Mouse (Mus musculus): ENCODE measurements at regions not wholly inside any gene's neighbourhood (a gene's known extent, or its start where the extent isn't known, plus 50 kb on each side); places are given as distances from the start of the nearest gene placed in this dataset.

DNA sequence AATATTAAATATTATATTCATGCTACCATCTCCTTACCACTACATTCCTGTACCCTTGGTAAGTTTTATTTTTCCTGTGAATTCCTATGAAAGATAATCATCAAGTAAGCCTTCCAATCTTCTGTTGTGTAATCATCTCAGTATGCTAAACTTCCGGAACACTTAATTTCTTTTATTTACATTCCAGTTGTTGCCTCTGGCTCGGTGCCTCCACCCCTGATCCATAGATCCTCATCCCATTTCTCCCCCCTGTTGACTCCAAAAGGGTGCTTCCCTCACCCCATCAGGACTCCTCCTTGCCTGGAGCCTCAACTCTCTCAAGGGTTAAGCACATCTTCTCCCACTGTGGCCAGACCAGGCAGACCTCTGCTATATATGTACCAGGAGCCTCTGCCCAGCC is 379.9 kb upstream of the Cwc22 start:
- TF ChIP-seq EP300 (IDR thresholded peaks at IDR 0.05; ENCODE audit: low read depth) (no peak), CTCF (IDR thresholded peaks at IDR 0.05; ENCODE audit: low read depth) (no peak)
